Mouse (Mus musculus) v-Abl transformed pro-B cells (cell line): Measurements from ENCODE around the gene Slc52a3.

Source experiments
- in situ Hi-C, 2 experiments: fragments of 400-800 bp; cut with MboI; formaldehyde crosslinking; loops; one replicate each; pipeline ENCODE4 v1.15.1; 2025; ENCODE audit not compliant: unreplicated experiment in 2 of 2

Slc52a3 gene

DNA sequence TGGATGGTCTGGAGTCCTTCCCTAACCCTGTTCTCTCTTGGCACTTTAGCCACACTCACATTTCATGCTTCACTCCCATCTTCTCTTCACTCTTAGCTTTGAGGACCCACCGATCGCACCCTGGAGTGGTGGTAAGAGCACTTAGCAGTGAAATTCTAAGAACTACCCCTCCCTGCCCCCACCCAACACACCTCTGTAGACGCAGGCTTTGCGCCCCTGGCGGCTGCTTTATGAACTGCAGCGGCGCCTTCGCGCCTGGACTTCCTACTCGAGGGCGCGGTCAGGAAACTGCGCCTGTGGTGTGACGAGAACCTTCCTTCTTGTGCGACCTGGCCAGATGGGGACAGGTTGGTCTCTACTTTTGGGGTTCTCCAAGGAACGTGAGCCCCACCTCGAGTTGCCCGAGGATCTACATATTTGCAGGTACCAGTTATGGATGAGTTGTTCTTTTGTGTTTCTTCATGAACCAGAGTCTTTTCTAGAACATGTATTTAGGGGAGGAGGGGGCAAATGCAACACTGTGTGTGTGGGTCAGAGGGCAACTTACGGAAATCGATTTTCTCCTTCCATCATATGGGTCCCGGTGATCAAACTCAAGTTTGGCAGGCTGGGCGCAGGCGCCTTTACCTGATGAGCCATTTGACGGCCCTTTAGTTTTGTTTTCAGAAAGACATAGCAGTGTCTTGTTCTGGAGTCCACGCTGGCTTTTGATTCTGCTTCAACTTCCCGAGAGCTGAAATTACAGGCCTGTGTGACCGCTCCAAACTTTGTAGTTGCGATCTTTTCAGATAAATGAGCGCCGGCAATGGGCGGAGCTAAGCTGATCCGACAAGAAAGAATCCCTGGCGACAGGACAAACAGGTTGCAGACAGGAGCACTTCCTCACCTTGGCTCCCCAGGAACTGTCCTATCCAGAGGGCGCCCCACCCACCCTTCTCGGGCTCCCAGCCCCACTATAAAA is at the start of gene Slc52a3:
TSS of gene Slc52a3 (plus strand) at position 283 of the 961 bp plus-strand sequence.
- in situ Hi-C loops = loop anchor here (5.0 to 25.0 kb wide), 8 partner anchors 54 to 1434 kb away; partner anchors contain the start of genes Abhd12 (in 1 of the 2), Acss1 (in 1 of the 2), Cst7 (in 1 of the 2) and Fkbp1a (in 1 of the 2)

GRCm38 (mm10) chr2:151947617-151948016 is 48.7 kb upstream of the Slc52a3 start:
- in situ Hi-C loops = loop anchor here in 1 of 2 experiments (10.0 to 25.0 kb wide), 2 partner anchors 140 to 417 kb away; partner anchors contain the start of gene Scrt2

GRCm38 (mm10) chr2:151948311-151948710 is 48.0 kb upstream of the Slc52a3 start:
- in situ Hi-C loops = loop anchor here in 1 of 2 experiments (10.0 to 25.0 kb wide), 2 partner anchors 139 to 416 kb away; partner anchors contain the start of gene Scrt2

GRCm38 (mm10) chr2:151949082-151949774 is 47.1 kb upstream of the Slc52a3 start:
- in situ Hi-C loops = loop anchor here in 1 of 2 experiments (10.0 to 25.0 kb wide), 2 partner anchors 138 to 416 kb away; partner anchors contain the start of gene Scrt2

DNA sequence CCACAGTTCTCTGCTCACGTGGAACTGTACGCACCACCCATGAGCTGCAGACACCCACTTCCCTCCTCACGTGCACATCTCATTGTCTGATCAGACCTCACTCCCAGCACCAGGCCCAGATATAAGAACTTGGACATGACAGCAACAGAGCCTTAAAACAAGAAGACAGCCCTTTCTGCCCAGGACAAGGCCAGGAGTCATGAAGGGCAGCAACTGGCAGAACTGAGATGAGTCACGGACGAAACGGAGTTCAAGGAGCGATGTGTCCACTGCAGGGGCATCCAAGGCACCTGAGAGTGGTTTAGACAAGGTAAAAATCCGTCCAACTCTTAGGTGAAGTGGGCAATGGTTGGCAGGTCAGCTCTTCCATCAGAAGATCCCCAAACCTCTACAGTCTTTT is 42.6 kb upstream of the Slc52a3 start:
- in situ Hi-C loops = no loop called here

DNA sequence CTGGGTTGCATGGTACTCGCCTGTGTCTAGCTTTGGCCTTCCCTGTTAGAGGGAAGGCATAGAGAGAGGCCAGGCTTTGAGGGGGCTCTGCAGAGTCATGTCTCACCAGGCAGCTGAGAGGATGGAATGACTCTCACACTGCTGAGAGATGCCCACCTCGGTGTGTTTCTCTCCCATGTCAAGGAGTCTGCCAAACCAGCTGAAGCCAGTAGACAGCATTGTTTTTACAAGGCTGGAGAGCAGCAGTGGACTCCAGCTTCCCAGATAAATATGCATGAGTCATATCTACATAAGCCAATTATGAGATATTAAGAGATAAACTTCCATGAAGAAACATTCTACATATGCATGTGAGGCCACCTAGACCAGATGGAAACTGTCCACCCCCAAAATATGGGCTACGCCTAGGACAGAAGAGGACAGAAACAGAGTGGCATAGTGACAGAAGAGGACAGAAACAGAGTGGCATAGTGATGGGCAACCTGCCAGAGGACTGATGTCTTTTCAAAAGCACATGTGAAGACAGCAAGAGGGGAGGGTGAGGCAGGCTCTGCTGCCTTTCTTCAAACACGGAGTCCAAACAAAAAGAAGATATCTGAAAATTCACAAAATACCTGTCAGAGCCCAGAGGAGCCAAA is 39.7 kb upstream of the Slc52a3 start:
- in situ Hi-C loops = no loop called here

GRCm38 (mm10) chr2:151959274-151959673 is 37.0 kb upstream of the Slc52a3 start:
- in situ Hi-C loops = no loop called here

DNA sequence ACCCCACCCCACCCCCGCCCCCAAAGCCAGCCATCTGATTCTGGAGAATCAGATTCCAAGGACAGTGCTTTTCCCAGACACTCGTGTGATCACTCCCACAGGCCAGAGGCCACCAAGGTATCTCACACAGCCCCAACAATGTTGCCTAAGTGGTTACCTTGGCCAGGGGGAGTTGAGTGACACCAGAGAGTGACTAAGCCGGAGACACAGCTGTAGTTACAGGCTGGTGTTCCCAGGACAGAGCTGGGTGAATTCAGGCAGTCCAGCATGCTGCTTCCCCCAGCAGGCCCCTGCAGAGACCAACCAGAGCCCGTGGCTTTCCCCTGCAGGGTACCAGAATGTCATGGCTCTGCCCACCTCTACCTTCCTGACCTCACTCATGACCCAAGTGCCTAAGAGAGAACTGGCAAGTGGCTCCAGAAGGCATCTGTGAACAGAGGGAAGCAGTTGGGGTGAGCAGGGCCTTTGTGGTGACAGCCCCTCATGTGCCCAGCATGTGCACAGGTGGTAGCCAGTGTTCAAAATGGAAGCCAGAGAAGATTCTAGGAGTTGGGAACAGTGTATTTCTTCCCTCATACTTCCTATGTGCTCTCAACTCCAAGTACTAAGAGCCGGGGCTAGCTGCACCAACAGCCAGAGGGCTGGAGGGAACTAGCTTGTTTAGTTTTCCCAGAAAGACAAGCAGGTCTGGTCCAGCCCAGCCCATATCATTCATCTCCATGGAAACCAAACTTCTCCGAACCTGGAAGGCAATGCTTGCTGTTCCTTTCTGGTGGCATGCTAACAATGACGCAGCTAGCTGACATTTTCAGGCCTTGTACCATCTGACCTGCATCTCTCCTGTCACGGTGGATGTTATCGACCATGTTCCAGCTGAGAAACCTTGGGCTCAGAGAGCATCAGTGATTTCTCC is 34.8 kb upstream of the Slc52a3 start:
- in situ Hi-C loops = no loop called here

DNA sequence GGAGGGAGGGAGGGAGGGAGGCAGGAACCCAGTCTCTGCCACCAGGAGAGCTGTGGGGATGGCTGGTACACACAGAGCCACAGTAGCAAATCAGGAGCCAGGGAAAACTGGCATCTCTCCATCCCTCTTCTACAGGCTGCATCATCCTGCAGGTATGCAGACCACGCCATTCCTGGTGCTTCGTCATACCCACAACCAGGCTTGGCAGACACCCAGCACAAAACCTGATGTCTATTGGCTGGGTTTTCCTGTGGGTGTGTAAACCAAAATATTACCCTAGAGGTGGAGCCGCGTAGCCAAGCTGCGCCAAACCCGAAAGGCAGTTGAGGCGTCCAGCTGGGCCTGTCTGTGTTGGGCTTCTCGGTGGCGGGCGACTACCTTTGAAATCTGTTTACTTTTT is 33.8 kb upstream of the Slc52a3 start:
- in situ Hi-C loops = no loop called here

- in situ Hi-C loops = no loop called here
These were observed 33.0 kb upstream of the Slc52a3 start for GRCm38 (mm10) chr2:151963319-151963718.

- in situ Hi-C loops = no loop called here
These were observed 32.3 kb upstream of the Slc52a3 start for GRCm38 (mm10) chr2:151964052-151964451.

DNA sequence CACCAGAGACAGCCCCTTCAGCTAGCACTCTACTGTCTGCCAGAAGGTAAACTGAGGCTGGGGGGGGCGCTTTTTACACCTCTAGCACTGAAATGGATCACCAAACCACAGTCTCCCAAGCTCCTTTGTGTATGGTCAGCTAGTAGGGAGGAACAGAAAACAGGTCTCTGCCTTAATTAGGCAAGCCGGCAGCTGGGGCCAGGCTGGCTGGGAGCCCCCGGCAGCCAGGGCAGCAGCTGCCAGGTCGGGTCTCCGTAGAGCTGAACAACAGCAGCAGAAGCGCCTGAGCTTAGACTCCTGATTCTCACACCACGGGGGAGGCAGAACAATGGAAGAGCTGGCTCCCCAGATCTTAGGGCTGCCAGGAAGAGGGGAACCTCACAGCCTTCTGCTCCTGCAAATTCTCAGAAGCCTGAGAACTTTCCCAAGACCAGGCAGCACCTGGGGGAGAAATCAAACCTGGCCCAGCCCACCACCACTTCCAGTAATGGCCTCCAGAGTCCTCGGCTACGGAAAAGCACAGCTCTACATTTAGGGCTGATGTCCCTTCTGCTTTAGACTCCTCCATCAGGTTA is 29.0 kb upstream of the Slc52a3 start:
- in situ Hi-C loops = no loop called here

DNA sequence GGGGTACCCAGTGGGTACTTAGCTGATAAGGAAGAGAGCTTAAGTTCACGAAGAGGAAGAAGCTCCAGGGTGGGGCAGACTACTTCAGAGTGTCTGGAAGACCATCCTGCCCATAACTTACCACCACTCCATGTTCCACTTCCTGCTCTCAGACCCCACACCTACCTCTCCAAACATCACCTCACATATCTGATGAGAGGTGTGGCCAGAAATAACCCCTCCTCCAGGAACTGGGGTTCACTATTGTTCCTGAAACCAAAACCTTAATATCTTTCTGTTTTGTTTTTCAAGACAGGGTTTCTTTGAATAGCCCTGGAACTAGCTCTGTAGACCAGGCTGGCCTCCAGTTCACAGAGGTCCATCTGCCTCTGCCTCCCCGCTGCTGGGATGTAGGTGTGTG is 28.5 kb upstream of the Slc52a3 start:
- in situ Hi-C loops = no loop called here

- in situ Hi-C loops = no loop called here
These were observed 27.9 kb upstream of the Slc52a3 start for GRCm38 (mm10) chr2:151968451-151968850.

GRCm38 (mm10) chr2:151968986-151969385 is 27.3 kb upstream of the Slc52a3 start:
- in situ Hi-C loops = no loop called here

GRCm38 (mm10) chr2:151969396-151969795 is 26.9 kb upstream of the Slc52a3 start:
- in situ Hi-C loops = no loop called here

DNA sequence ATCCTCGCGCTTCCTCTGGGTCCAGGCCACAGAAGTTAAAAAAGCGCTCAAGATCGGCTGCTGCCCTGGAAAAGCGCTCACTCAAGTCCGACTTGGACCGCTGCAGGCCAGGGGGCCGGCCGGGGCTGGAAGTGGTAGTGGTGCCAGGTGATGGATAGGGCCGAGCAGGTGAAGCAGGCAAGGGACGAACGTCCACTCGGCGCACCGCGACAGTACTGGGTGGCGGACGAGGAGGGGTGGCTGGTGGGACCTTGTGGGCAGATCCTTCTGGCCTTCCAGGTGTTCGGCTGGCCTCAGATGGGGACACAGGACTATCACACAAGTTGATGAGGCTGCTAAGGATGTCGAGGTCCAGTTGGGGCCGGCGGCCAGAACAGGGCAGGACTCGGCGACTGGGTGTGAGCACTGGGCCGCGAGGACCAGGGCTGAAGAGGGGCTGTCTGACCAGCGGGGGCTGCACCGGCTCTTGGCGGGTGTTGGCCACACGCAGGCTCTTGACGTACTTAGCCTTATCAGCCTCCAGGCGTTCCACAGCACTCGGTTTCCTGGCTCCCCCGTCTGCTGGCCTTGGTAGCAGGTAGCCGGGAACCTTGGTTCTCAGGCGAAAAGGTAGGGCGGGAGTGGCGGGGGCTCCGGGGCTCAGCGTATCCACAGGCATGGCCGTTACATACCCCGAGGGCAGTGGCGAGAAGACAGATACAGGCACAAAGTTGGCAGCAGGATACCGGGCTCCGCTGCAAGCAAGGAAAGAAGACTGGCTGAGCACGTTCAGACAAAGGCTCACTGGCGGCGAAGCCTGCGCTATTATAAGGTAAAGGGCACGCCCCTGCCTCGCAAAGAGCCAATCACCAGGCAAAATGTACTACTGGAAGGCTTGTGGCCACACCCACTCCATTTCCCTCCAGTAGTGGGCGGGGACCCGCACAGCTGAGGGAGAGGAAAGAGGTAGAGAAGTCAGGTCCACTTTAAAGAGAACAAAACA is 25.8 kb upstream of the Slc52a3 start:
- in situ Hi-C loops = loop anchor here in 1 of 2 experiments (10.0 kb wide), 1 partner anchor 394 kb away; no protein-coding TSS in a partner anchor

- in situ Hi-C loops = loop anchor here in 1 of 2 experiments (10.0 kb wide), 1 partner anchor 393 kb away; no protein-coding TSS in a partner anchor
These were observed 24.6 kb upstream of the Slc52a3 start for GRCm38 (mm10) chr2:151971748-151972147.
